Mouse (Mus musculus): ENCODE results near the gene Msh4. TPM values are rescaled to one million over a fixed set of nuclear protein-coding genes. Genes with fewer than 3 reads are reported as not detected.

Gene Msh4
- total and polyA plus RNA-seq, 3 experiments: 0.15 to 0.50 TPM; not detected in 1

DNA sequence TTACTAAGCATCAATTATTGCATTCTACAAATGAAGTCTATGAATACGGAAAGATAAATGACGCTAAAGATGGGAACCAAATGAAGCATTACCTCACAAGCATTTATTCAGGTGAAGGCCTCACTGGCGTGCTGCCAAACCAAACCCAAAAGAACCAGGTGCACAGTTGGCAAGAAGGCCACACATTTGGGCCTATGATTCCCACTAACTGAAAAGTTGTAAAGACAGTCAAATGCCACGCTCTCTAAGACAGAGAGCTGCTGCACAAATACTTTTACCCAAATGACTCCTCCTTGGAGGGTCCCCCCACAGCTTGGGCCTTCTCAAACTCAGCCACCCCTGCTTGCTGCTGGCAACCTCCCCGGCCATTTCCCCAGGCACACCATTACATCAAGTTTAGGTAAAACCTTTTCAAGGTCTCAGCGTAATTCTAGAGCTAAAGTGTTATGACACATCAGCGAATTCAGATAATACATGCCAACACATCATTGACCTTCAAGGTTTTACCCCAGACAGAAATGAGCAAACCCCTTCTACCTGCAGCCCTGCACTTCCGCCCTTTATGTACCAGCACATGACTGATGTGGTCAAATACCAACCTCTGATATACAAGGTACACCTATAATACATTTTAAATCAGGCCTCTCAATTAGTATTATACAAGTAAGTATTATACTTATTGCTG lies 5.4 kb upstream of the Msh4 start:
- TF ChIP-seq POLR2A (IDR thresholded peaks at IDR 0.05; ENCODE audit: control insufficient read depth in 1 of 2, insufficient read depth in 1 of 2, low read depth in 1 of 2, low read length in 2 of 2, poor library complexity in 1 of 2) (peak in 1 of 2 experiments; percentile 54; a peak in 2 of 4 replicates), KAT2A (conservative IDR thresholded peaks at IDR 0.05; ENCODE audit: low read depth, low read length) (no peak), TBP (IDR thresholded peaks at IDR 0.05; ENCODE audit: low read depth, low read length) (0 out of 2 replicates have a peak, but pooled peaks have one; percentile 56), RCOR1 (IDR thresholded peaks at IDR 0.05; ENCODE audit: low read depth, low read length) (no peak), EP300 (IDR thresholded peaks at IDR 0.05; ENCODE audit: low read depth in 1 of 2, low read length in 2 of 2) (no peak), USF2 (IDR thresholded peaks at IDR 0.05; ENCODE audit: borderline replicate concordance in 1 of 2, insufficient read depth in 1 of 2, low read depth in 1 of 2, low read length in 2 of 2) (no peak), NELFE (IDR thresholded peaks at IDR 0.05; ENCODE audit: low read depth, low read length) (no peak)
- H3K9me3 ChIP-seq (replicated peaks; ENCODE audit: insufficient read depth, low read length): no peaks in the 10 kb centered on the region
- peaks cover 2 to 8% of the 10 kb centered on the region in 2 experiments; a peak in 2 of 4 replicates for H3K4me1 ChIP-seq (ENCODE audit: control insufficient read depth in 1 of 2, insufficient read depth in 2 of 2, low read length in 2 of 2)
- no peaks in the 10 kb centered on the region for H3K27me3 ChIP-seq (ENCODE audit: control insufficient read depth in 1 of 2, insufficient read depth in 2 of 2, low read length in 2 of 2)
- H3K4me3 ChIP-seq (ENCODE audit: control insufficient read depth in 1 of 2, insufficient read depth in 1 of 2, low read depth in 2 of 2, low read length in 2 of 2): peak overlapping the region; percentile 68 to 88
- H3K79me2 ChIP-seq (ENCODE audit: control insufficient read depth, insufficient read depth, low read length, poor library complexity): peaks cover 56% of the 10 kb centered on the region
- peak overlapping the region; percentile 91 for H3K9ac ChIP-seq (ENCODE audit: control insufficient read depth, low read depth, low read length, poor library complexity, severe bottlenecking)
- H3K27ac ChIP-seq (ENCODE audit: control insufficient read depth, low read depth, low read length): peak overlapping the region; percentile 93
- DNase-seq (ENCODE audit: low read depth, low spot score): peak; percentile 56
- peaks cover 43 to 44% of the 10 kb centered on the region in 2 experiments for H3K36me3 ChIP-seq (ENCODE audit: control insufficient read depth in 1 of 2, insufficient read depth in 2 of 2, low read length in 2 of 2)

GRCm38 (mm10) chr3:153910489-153910888 lies 4.6 kb upstream of the Msh4 start:
- no peak for DNase-seq (ENCODE audit: low read depth, low spot score)
- Histone ChIP-seq H3K9me3 (replicated peaks; ENCODE audit: insufficient read depth, low read length) (no peaks in the 10 kb centered on the region), H3K79me2 (ENCODE audit: control insufficient read depth, insufficient read depth, low read length, poor library complexity) (peaks cover 56% of the 10 kb centered on the region), H3K4me3 (ENCODE audit: control insufficient read depth in 1 of 2, insufficient read depth in 1 of 2, low read depth in 2 of 2, low read length in 2 of 2) (peak overlapping the region; percentile 68 to 88), H3K27ac (ENCODE audit: control insufficient read depth, low read depth, low read length) (peak overlapping the region; percentile 93), H3K27me3 (ENCODE audit: control insufficient read depth in 1 of 2, insufficient read depth in 2 of 2, low read length in 2 of 2) (no peaks in the 10 kb centered on the region), H3K9ac (ENCODE audit: control insufficient read depth, low read depth, low read length, poor library complexity, severe bottlenecking) (peak overlapping the region; percentile 91), H3K36me3 (ENCODE audit: control insufficient read depth in 1 of 2, insufficient read depth in 2 of 2, low read length in 2 of 2) (peaks cover 43 to 45% of the 10 kb centered on the region in 2 experiments), H3K4me1 (ENCODE audit: control insufficient read depth in 1 of 2, insufficient read depth in 2 of 2, low read length in 2 of 2) (peaks cover 2 to 8% of the 10 kb centered on the region in 2 experiments; a peak in 2 of 4 replicates)
- TF ChIP-seq POLR2AphosphoS5 (IDR thresholded peaks at IDR 0.05; ENCODE audit: borderline replicate concordance, low read depth, low read length): peak; percentile 13; the same call in 1 of the 2 replicates
- TF ChIP-seq BHLHE40 (IDR thresholded peaks at IDR 0.05; ENCODE audit: borderline replicate concordance, low read depth, low read length): no peak
- TF ChIP-seq POLR2A (IDR thresholded peaks at IDR 0.05; ENCODE audit: control insufficient read depth in 1 of 2, insufficient read depth in 1 of 2, low read depth in 1 of 2, low read length in 2 of 2, poor library complexity in 1 of 2): peak in 1 of 2 experiments; percentile 34; a peak in 1 of 4 replicates

DNA sequence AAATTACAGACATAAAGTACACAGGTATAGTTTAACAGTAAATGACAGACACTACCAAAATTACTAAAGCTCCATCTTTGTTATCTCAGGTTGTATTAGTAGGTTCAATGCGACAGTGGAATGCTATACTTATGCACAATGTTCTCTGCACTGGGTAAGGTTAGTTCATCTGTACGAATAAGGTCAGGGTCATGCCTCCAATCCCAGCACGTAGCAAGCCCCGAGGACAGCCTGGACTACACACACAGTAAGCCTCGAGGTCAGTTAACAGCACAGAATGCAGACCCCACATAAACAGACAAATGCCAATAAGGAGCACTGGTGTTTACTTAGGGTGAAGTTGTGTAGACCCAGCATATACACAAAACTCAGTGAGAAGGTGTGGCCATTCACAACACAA lies 3.0 kb upstream of the Msh4 start:
- peak; percentile 47 for DNase-seq (ENCODE audit: low read depth, low spot score)
- TF ChIP-seq POLR2AphosphoS5 (IDR thresholded peaks at IDR 0.05; ENCODE audit: borderline replicate concordance, low read depth, low read length) (0 out of 2 replicates have a peak, but pooled peaks have one; percentile 38), SIN3A (IDR thresholded peaks at IDR 0.05; ENCODE audit: low read length) (no peak), POLR2A (IDR thresholded peaks at IDR 0.05; ENCODE audit: control insufficient read depth in 1 of 2, insufficient read depth in 1 of 2, low read depth in 1 of 2, low read length in 2 of 2, poor library complexity in 1 of 2) (peak; percentile 25 to 63; a peak in 2 of 4 replicates), USF2 (IDR thresholded peaks at IDR 0.05; ENCODE audit: borderline replicate concordance in 1 of 2, insufficient read depth in 1 of 2, low read depth in 1 of 2, low read length in 2 of 2) (no peak), TAL1 (IDR thresholded peaks at IDR 0.05; ENCODE audit: low read length) (no peak), MAZ (IDR thresholded peaks at IDR 0.05; ENCODE audit: low read depth, low read length) (no peak), MEF2A (IDR thresholded peaks at IDR 0.05; ENCODE audit: extremely low read depth, insufficient replicate concordance, low read depth, low read length, poor library complexity, severe bottlenecking) (no peak), MYC (IDR thresholded peaks at IDR 0.05; ENCODE audit: low read depth, low read length) (no peak), ZC3H11A (IDR thresholded peaks at IDR 0.05; ENCODE audit: low read depth, low read length) (no peak), UBTF (IDR thresholded peaks at IDR 0.05; ENCODE audit: borderline replicate concordance, insufficient read depth, low read depth, low read length) (no peak), NELFE (IDR thresholded peaks at IDR 0.05; ENCODE audit: low read depth, low read length) (no peak)
- Histone ChIP-seq H3K4me1 (ENCODE audit: control insufficient read depth in 1 of 2, insufficient read depth in 2 of 2, low read length in 2 of 2) (peaks cover 0 to 1% of the 10 kb centered on the region in 2 experiments; a peak in 1 of 4 replicates), H3K9me3 (replicated peaks; ENCODE audit: insufficient read depth, low read length) (no peaks in the 10 kb centered on the region), H3K27me3 (ENCODE audit: control insufficient read depth in 1 of 2, insufficient read depth in 2 of 2, low read length in 2 of 2) (no peaks in the 10 kb centered on the region), H3K9ac (ENCODE audit: control insufficient read depth, low read depth, low read length, poor library complexity, severe bottlenecking) (peak overlapping the region; percentile 91), H3K36me3 (ENCODE audit: control insufficient read depth in 1 of 2, insufficient read depth in 2 of 2, low read length in 2 of 2) (peaks cover 37 to 43% of the 10 kb centered on the region in 2 experiments), H3K27ac (ENCODE audit: control insufficient read depth, low read depth, low read length) (peak overlapping the region; percentile 93), H3K4me3 (ENCODE audit: control insufficient read depth in 1 of 2, insufficient read depth in 1 of 2, low read depth in 2 of 2, low read length in 2 of 2) (peak overlapping the region; percentile 68 to 88), H3K79me2 (ENCODE audit: control insufficient read depth, insufficient read depth, low read length, poor library complexity) (peaks cover 56% of the 10 kb centered on the region)
